Mouse (Mus musculus) bone marrow macrophage, adult 2 months (primary cell): ENCODE data around the gene Ecsit. TPM values are rescaled to one million over a fixed set of nuclear protein-coding genes. Genes with fewer than 3 reads are reported as not detected.

ENCODE experiments used
- H3K27ac ChIP-seq: 2 replicates; pipeline ENCODE4 v1.5.1; 2012; ENCODE audit warnings: low read depth, low read length; ENCODE audit not compliant: insufficient read depth
- H3K4me1 ChIP-seq: 2 replicates; pipeline ENCODE4 v1.6.1; 2012; ENCODE audit warnings: low read length; ENCODE audit not compliant: control insufficient read depth, insufficient read depth
- H3K4me3 ChIP-seq: 2 replicates; pipeline ENCODE4 v1.5.1; 2012; ENCODE audit warnings: mild to moderate bottlenecking, low read length, moderate library complexity; ENCODE audit not compliant: insufficient read depth
- CTCF ChIP-seq: IDR thresholded peaks from 2 replicates; pipeline ENCODE4 v1.5.1; 2012; ENCODE audit warnings: low read depth, mild to moderate bottlenecking, low read length, moderate library complexity
- POLR2A ChIP-seq: IDR thresholded peaks from 2 replicates; pipeline ENCODE4 v1.6.1; 2012; ENCODE audit warnings: mild to moderate bottlenecking, low read depth, low read length, borderline replicate concordance
- polyA plus RNA-seq: library from polyadenylated mRNA; stranded (reverse); fragments of >200 nt; gene quantifications from 2 replicates; pipeline ENCODE4 v1.2.4, GENCODE M21; 2012; ENCODE audit not compliant: missing spikeins, insufficient read depth, insufficient read length

Gene Ecsit
- polyA plus RNA-seq, 1 experiment: 7.0 TPM

DNA sequence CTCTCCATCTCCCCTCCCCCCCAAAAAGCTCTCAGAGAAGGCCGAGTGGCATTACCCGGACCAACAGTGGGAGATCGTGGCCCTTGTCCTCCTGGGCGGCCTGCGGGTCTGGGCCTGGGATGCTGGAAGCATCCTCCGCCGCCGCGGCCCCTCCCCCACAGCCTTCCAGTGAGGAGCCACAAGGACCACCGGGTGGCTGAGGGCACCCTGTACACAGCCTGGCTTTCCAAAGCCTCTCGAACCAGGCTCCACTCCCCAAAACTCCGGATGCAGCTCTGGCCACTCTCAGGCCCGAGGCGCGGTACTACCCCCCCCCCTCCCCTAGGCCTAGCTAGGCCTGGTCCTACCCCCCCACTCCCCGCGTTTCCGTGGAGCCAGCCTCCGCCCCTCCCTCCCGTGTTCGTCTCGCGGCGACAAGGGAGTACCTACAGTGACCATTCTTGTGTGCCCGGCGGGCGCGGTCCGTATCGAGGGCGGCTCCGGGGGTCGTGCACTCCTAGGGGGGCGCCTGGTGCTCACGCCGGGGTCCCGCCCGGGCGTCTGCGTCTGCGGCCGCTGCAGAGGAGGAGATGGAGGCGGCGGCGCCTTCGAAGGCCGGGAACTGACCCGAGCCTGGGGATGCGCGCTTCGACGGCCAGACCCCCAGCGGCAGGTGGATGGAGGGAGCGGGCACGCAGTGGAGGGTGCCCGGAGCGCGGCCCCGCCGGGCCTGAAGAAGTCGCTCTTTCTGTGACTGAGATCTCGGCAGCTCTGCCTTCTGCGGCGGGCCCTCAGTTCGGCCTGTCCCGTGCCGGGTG is 33.9 kb downstream of the Ecsit start:
- H3K4me3 ChIP-seq: no peak overlapping the region
- H3K27ac ChIP-seq: no peak overlapping the region
- H3K4me1 ChIP-seq: peaks cover 2% of the 10 kb centered on the region; the same call in 1 of the 2 replicates
- no peak for TF ChIP-seq POLR2A
- TF ChIP-seq CTCF: no peak

GRCm38 (mm10) chr9:22050351-22050889 is 34.8 kb downstream of the Ecsit start:
- H3K4me3 ChIP-seq: no peak overlapping the region; the same call in 1 of the 2 replicates
- TF ChIP-seq POLR2A (no peak), CTCF (no peak)
- H3K27ac ChIP-seq: no peak overlapping the region
- H3K4me1 ChIP-seq: peaks cover 2% of the 10 kb centered on the region; the same call in 1 of the 2 replicates

DNA sequence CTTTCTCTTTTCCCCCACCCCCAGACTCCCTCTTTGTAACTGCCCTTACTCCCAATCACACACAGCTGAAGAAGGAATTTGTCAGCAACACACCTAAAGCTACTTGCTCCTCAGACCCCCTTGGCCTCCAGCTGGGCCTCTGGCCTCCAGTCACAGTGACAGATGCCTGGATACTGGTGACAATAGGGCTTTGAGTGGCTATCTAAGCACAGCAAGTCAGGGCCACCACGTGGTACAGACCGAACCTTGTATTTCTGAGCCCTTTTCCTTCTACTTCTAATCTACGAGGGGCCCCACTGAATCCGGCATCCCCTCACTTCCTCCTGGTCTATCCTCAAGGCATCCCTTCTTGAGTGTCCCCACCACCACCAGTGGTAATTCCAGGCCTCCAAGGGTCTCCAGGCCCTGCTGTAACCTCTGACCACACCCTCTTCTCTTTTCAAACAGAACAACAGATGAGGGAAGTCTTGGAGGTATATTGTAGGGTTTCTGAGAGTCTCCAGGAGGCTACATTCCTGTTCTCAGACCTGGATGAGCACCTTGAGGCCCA is 35.4 kb downstream of the Ecsit start:
- H3K4me3 ChIP-seq: no peak overlapping the region
- peaks cover 2% of the 10 kb centered on the region; the same call in 1 of the 2 replicates for H3K4me1 ChIP-seq
- TF ChIP-seq CTCF: no peak
- TF ChIP-seq POLR2A: no peak
- H3K27ac ChIP-seq: no peak overlapping the region

DNA sequence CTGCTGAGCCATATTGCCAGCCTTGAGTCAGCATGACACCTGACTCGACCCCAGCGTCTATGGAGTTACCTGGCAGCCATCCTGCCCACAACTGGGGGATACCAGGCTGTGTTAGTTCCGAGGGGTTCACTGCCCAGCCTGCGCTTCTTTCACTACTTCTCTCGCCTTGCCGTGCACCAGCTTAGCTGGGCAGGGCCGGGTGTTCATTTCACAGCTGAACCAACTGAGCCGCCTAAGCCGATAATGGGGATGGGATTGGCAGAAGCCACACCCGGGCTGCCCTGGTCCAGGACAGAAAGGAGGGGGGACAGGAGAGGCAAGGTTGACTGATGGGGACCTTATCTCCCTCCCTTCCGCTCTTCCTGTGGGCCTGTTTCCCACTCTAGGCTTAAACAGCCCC is 35.9 kb downstream of the Ecsit start:
- no peak overlapping the region for H3K4me3 ChIP-seq
- no peak overlapping the region for H3K27ac ChIP-seq
- TF ChIP-seq CTCF (no peak), POLR2A (no peak)
- H3K4me1 ChIP-seq: no peaks in the 10 kb centered on the region; the same call in 1 of the 2 replicates

DNA sequence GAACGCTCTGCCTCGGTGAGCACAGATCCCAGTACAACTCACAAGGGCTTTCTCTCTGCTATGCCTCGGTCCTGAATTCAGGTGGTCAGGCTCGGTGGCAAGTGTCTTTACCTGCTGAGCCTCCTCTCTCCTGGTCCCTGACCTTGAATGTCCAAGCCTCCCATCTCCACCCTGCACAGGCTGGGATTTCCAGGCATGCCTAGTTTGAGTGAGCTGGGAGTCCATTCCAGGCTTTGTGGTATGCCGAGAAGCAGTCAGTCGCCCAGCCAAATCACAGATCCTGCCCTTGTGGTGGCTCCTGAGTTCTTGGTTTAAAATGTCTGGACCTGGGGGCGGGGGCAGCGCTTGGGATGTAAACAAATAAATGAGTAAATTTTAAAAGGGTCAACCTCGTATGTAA is 37.9 kb downstream of the Ecsit start:
- Histone ChIP-seq H3K27ac (no peak overlapping the region), H3K4me3 (no peak overlapping the region), H3K4me1 (no peaks in the 10 kb centered on the region)
- TF ChIP-seq POLR2A: no peak
- TF ChIP-seq CTCF: no peak

- no peak overlapping the region for H3K4me3 ChIP-seq
- no peaks in the 10 kb centered on the region for H3K4me1 ChIP-seq
- H3K27ac ChIP-seq: no peak overlapping the region
- no peak for TF ChIP-seq POLR2A
Measured at GRCm38 (mm10) chr9:22041832-22042231, 43.4 kb downstream of the Ecsit start.

GRCm38 (mm10) chr9:22037826-22038225 is 47.4 kb downstream of the Ecsit start:
- H3K27ac ChIP-seq: no peak overlapping the region
- H3K4me1 ChIP-seq: no peaks in the 10 kb centered on the region
- no peak for TF ChIP-seq CTCF
- no peak for TF ChIP-seq POLR2A
- H3K4me3 ChIP-seq: no peak overlapping the region

GRCm38 (mm10) chr9:22035300-22036044 is 49.8 kb downstream of the Ecsit start:
- no peak for TF ChIP-seq CTCF
- no peak for TF ChIP-seq POLR2A
- H3K4me3 ChIP-seq: no peak overlapping the region
- H3K4me1 ChIP-seq: no peaks in the 10 kb centered on the region
- H3K27ac ChIP-seq: no peak overlapping the region

- Histone ChIP-seq H3K27ac (no peak overlapping the region), H3K4me3 (no peak overlapping the region), H3K4me1 (no peaks in the 10 kb centered on the region)
- TF ChIP-seq CTCF (no peak), POLR2A (no peak)
Measured at GRCm38 (mm10) chr9:22030386-22030785, 54.9 kb downstream of the Ecsit start.

- H3K27ac ChIP-seq: no peak overlapping the region
- TF ChIP-seq CTCF (no peak), POLR2A (no peak)
- H3K4me1 ChIP-seq: no peaks in the 10 kb centered on the region
- H3K4me3 ChIP-seq: no peak overlapping the region
Measured at GRCm38 (mm10) chr9:22028467-22028866, 56.8 kb downstream of the Ecsit start.
